Mouse (Mus musculus): ENCODE data around the gene Rhox7a.
"Not testable (repeated sequence)": the region's sequence is repeated elsewhere in the genome, so short reads cannot be mapped to it uniquely, and the experiment has no call there.

The Rhox7a gene

GRCm38 (mm10) chrX:37831386-37831785, at the start of gene Rhox7a:
TSS of gene Rhox7a (plus strand) at chrX:37831686.
- not testable (repeated sequence) for DNase-seq (ENCODE audit: low spot score in 2 of 2)

GRCm38 (mm10) chrX:37807286-37808080, 24.0 kb upstream of the Rhox7a start:
- DNase-seq (ENCODE audit: low spot score in 2 of 2): no peak

- no peak for DNase-seq (ENCODE audit: low spot score in 2 of 2)
These were observed 22.1 kb upstream of the Rhox7a start for GRCm38 (mm10) chrX:37809396-37809795.

GRCm38 (mm10) chrX:37811179-37811578, 20.3 kb upstream of the Rhox7a start:
- no peak for DNase-seq (ENCODE audit: low spot score in 2 of 2)

- DNase-seq (ENCODE audit: low spot score in 2 of 2): no peak
These were observed 15.8 kb upstream of the Rhox7a start for GRCm38 (mm10) chrX:37815665-37816064.

GRCm38 (mm10) chrX:37826610-37827009, 4.9 kb upstream of the Rhox7a start, which contains the start of gene Rhox6:
TSS of gene Rhox6 (plus strand) at chrX:37826910.
- DNase-seq (ENCODE audit: low spot score in 2 of 2): not testable (repeated sequence)

- no peak for DNase-seq (ENCODE audit: low spot score in 2 of 2)
These were observed 40.2 kb downstream of the Rhox7a start for GRCm38 (mm10) chrX:37871641-37872040.

GRCm38 (mm10) chrX:37878844-37879243, 47.4 kb downstream of the Rhox7a start, which contains the start of gene Rhox8:
TSS of gene Rhox8 (minus strand) at chrX:37878944.
- no peak for DNase-seq (ENCODE audit: low spot score in 2 of 2)

Measured in thymus, postnatal 10 days (tissue).